Mouse (Mus musculus) kidney, embryonic 14.5 days (tissue): ENCODE measurements around the gene Vsig8. TPM values are rescaled to one million over a fixed set of nuclear protein-coding genes. Genes with fewer than 3 reads are reported as not detected.

ENCODE experiments used
- ATAC-seq: fragments of 200-750 bp; cut with Nextera tagmentation; 2 replicates; pipeline ENCODE4 v1.8.0; 2017; ENCODE audit warnings: moderate number of reproducible peaks, mild to moderate bottlenecking, moderate TSS enrichment, moderate library complexity; ENCODE audit not compliant: low FRiP score, low TSS enrichment
- H3K27ac ChIP-seq: fragments of 300-500 bp; sonication (generic); 2 replicates; pipeline ENCODE4 v1.5.1; 2014; ENCODE audit warnings: low read depth, mild to moderate bottlenecking, low read length, moderate library complexity, mixed read lengths
- H3K27me3 ChIP-seq: fragments of 300-500 bp; sonication (generic); 2 replicates; pipeline ENCODE4 v1.6.1; 2014; ENCODE audit warnings: mild to moderate bottlenecking, low read length; ENCODE audit not compliant: control insufficient read depth, insufficient read depth
- H3K36me3 ChIP-seq: fragments of 300-500 bp; sonication (generic); 2 replicates; pipeline ENCODE4 v1.6.1; 2014; ENCODE audit warnings: low read length, mixed read lengths; ENCODE audit not compliant: control insufficient read depth, insufficient read depth
- H3K4me1 ChIP-seq: fragments of 300-500 bp; sonication (generic); 2 replicates; pipeline ENCODE4 v1.6.1; 2014; ENCODE audit warnings: low read length, mixed read lengths; ENCODE audit not compliant: control insufficient read depth, insufficient read depth
- H3K4me2 ChIP-seq: fragments of 300-500 bp; sonication (generic); replicated peaks from 2 replicates; pipeline ENCODE4 v1.6.1; 2014; ENCODE audit warnings: low read depth, mild to moderate bottlenecking, low read length
- H3K4me3 ChIP-seq: fragments of 300-500 bp; sonication (generic); 2 replicates; pipeline ENCODE4 v1.5.1; 2014; ENCODE audit warnings: mild to moderate bottlenecking, low read length
- H3K9ac ChIP-seq: fragments of 300-500 bp; sonication (generic); 2 replicates; pipeline ENCODE4 v1.6.1; 2014; ENCODE audit warnings: low read depth, mild to moderate bottlenecking, low read length, moderate library complexity
- H3K9me3 ChIP-seq: fragments of 300-500 bp; sonication (generic); 2 replicates; pipeline ENCODE4 v1.6.1; 2016; ENCODE audit warnings: low read length; ENCODE audit not compliant: control insufficient read depth
- WGBS: fragments of 180-500 bp; shearing (Covaris S2); extraction: QIAGEN DNeasy Blood & Tissue Kit; methylation state at CpG from one replicate; pipeline ENCODE4 v1.1.7; 2014; 5-methylcytosine and 5-hydroxymethylcytosine counted together
- polyA plus RNA-seq: library from polyadenylated mRNA; unstranded; fragments of >200 nt; fragmentation: Nextera tagmentation; extraction: Ambion mirVana; gene quantifications from 2 replicates; pipeline ENCODE4 v1.2.1, GENCODE M21; 2014

The Vsig8 gene
- polyA plus RNA-seq, 1 experiment from 2014 or later: 0.19 TPM

DNA sequence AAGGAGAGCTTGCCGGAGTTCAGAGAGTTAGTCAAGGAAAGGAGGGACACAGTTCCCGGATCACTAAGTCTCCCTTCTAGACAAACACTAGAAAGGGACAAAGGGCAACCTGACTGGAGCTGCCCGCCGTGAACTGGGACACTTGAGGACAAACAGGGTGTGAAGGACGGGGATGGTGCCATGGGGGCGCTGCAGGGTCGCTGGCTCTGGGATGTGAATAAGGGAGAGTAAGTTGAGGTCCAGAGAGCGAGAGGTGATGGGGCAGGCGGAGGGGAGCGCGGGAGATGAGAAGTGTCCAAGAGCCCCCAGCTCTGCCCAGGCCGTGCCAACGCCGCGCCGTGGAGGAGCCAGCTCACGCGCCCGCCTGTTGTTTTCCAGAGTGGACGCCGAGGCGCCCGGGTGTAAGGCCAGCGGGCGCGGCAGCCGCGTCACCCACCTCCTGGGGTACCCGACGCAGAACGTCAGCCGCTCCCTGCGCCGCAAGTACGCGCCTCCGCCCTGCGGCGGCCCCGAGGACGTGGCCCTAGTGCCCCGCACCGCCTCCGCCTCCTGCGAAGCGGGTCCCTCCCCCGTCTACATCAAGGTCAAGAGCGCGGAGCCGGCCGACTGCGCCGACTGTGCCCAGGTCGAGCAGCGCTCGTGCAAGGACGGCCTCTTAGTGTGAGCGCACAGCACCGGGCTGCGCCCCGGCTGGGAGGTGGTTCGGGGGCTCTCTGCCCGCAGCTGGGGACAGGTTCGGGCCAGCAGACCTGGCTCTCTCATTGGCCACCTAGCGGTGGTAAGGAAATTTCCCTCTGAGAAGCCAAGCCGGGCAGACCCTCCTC is 7.1 kb downstream of the Vsig8 start:
- Histone ChIP-seq H3K9me3 (no peaks in the 10 kb centered on the region), H3K27ac (no peak overlapping the region), H3K4me1 (peaks cover 11% of the 10 kb centered on the region), H3K4me2 (peak overlapping the region; percentile 92), H3K9ac (peak overlapping the region; percentile 64), H3K4me3 (peak overlapping the region; percentile 68), H3K27me3 (peaks cover 24% of the 10 kb centered on the region), H3K36me3 (no peaks in the 10 kb centered on the region)
- under 1% methylated on average over 65 of the region's 66 CpGs for WGBS
- peak; percentile 90 for ATAC-seq

DNA sequence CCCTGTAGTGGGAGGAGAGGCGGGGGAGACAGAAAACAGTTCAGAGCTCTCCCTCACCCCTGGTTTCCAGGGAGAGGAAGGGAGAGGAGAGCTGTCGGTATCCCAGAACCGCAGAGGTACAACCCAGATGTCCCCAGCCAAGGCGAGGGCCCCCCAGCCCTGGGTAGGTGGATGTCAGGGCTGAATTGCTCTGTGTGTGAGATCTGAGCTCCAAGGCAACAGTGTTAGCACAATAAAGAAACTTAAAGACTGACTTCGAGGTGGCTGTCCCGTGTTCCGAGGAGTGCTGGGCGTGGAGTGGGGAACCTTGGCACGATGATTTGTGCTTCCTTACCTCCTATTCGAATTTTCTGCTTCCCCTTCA is 7.7 kb downstream of the Vsig8 start:
- Histone ChIP-seq H3K36me3 (no peaks in the 10 kb centered on the region), H3K4me3 (peak overlapping the region; percentile 68), H3K27me3 (peaks cover 24% of the 10 kb centered on the region), H3K27ac (no peak overlapping the region), H3K4me2 (peak overlapping the region; percentile 92), H3K4me1 (peaks cover 11% of the 10 kb centered on the region), H3K9ac (peak overlapping the region; percentile 64; the same call in 1 of the 2 replicates), H3K9me3 (no peaks in the 10 kb centered on the region)
- no peak for ATAC-seq
- under 1% methylated on average over 9 of the region's 10 CpGs for WGBS

DNA sequence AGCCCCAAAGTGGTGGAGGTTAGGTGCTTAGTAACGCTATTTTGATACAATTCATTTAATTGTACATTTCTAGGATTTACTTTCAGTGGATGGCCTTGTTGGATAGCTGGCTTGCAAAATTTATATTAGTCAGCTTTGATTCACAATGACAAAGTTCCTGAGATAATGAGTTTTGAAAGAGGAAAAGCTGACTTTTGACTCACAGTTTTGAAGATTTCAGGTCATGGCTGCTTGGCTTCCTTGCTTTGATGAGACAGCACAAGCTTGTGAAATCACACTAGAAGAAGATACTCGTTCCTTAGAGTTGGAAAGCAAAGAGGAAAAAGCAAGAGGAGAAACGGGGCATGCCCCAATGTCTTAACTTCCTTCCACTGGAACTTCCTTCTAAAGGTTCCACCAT is 10.4 kb downstream of the Vsig8 start:
- Histone ChIP-seq H3K36me3 (no peaks in the 10 kb centered on the region), H3K27me3 (peaks cover 16% of the 10 kb centered on the region), H3K4me1 (peaks cover 11% of the 10 kb centered on the region), H3K4me3 (no peak overlapping the region), H3K27ac (no peak overlapping the region), H3K9me3 (no peaks in the 10 kb centered on the region), H3K4me2 (no peak overlapping the region), H3K9ac (no peak overlapping the region)
- no peak for ATAC-seq
- WGBS: 68% methylated on average over 3 of the region's 3 CpGs

DNA sequence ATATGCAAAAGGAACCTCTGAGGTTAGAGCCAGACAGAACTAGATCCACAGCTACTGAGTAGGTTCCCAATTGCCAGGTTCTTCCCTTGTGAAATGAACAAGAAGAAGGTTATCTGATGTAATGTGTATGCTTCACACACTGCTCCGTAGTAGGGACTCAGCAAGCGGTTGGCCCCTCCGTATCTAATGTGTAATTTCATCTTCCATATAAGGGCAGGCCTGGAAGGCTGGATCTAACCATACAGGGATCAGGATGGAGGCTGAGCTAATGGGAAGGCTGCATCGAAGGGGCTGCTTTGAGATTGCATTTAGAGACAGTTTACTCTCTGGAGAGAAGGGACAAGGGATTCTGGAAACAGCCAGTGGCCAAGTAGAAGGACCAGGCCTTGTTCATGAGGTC is 12.0 kb downstream of the Vsig8 start:
- H3K4me3 ChIP-seq: no peak overlapping the region
- H3K4me2 ChIP-seq: no peak overlapping the region
- 64% methylated on average over 4 of the region's 4 CpGs for whole genome bisulfite sequencing
- no peak overlapping the region for H3K27ac ChIP-seq
- H3K9me3 ChIP-seq: no peaks in the 10 kb centered on the region
- ATAC-seq: no peak
- H3K4me1 ChIP-seq: no peaks in the 10 kb centered on the region
- H3K36me3 ChIP-seq: no peaks in the 10 kb centered on the region
- peaks cover 4% of the 10 kb centered on the region; the same call in 1 of the 2 replicates for H3K27me3 ChIP-seq
- H3K9ac ChIP-seq: no peak overlapping the region

DNA sequence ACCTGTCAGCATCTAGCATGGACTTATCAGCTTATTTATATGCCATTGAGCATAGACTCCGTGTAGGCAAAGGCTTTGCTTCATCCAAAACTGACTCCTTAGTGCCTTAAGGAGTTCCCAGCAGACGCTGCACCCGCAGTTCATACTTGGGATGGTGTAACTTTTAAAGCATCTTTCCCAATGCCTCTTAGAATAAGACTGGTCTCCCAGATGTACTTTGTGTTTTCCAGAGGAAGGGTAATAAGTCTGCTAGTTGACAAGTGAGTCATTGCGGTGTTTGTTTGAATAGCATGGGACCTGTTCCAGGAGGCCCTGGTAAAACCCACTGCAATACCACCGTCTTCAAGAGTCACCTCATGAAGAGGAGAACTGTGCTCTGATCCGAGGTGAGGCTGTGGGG is 24.4 kb downstream of the Vsig8 start:
- H3K27me3 ChIP-seq: no peaks in the 10 kb centered on the region; the same call in 1 of the 2 replicates
- H3K9me3 ChIP-seq: no peaks in the 10 kb centered on the region
- H3K4me3 ChIP-seq: no peak overlapping the region
- no peak overlapping the region for H3K27ac ChIP-seq
- no peaks in the 10 kb centered on the region for H3K4me1 ChIP-seq
- H3K36me3 ChIP-seq: no peaks in the 10 kb centered on the region
- ATAC-seq: no peak
- H3K4me2 ChIP-seq: no peak overlapping the region
- H3K9ac ChIP-seq: no peak overlapping the region
- 62% methylated on average over 6 of the region's 6 CpGs for WGBS

DNA sequence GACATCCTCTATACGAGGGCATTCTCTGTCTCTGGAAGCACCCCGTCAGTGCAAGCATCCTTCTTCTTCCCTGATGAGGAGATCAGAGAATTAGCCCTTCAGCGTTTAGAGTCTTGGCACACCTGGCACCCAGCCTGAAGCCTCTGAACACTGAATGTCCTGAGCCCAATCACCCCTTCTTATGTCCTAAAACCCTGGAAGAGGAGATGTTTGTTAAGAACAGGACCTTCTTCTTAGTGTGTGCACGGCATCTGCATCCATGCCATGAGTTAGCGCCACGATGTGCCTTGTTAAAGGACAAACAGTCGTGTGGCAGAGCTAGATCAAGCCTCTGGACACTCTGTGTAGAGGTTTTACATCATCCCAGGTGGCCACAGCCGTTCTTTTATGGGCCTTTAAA is 26.7 kb downstream of the Vsig8 start:
- WGBS: 87% methylated on average over 8 of the region's 8 CpGs
- no peak overlapping the region for H3K27ac ChIP-seq
- H3K4me3 ChIP-seq: no peak overlapping the region
- no peak overlapping the region for H3K4me2 ChIP-seq
- no peaks in the 10 kb centered on the region for H3K36me3 ChIP-seq
- peaks cover 3% of the 10 kb centered on the region; the same call in 1 of the 2 replicates for H3K4me1 ChIP-seq
- H3K9ac ChIP-seq: no peak overlapping the region
- H3K27me3 ChIP-seq: no peaks in the 10 kb centered on the region; the same call in 1 of the 2 replicates
- no peak for ATAC-seq
- no peaks in the 10 kb centered on the region for H3K9me3 ChIP-seq

DNA sequence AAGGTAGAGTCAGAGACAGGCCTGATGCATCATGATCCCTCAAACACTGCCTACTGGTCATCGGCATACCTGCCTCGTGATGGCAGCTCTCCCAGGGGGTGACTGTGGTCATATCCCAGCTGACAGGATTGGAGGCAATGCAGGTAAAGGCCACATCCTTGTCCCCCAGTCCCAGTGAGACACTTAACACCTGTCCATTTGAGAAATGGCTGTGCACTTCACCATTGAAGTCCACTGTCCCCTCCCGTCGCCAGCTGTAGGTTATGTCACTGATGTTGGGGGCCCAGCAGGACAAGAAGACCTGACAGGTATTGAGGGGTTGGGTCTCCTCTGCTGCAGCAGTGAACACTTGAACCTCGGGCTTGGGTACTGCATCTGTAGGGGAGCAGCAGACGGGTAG is 28.5 kb downstream of the Vsig8 start:
- Histone ChIP-seq H3K27me3 (no peaks in the 10 kb centered on the region; the same call in 1 of the 2 replicates), H3K4me1 (peaks cover 3% of the 10 kb centered on the region; the same call in 1 of the 2 replicates), H3K36me3 (no peaks in the 10 kb centered on the region), H3K9ac (no peak overlapping the region), H3K4me3 (no peak overlapping the region), H3K4me2 (no peak overlapping the region), H3K9me3 (no peaks in the 10 kb centered on the region), H3K27ac (no peak overlapping the region)
- ATAC-seq: no peak
- 88% methylated on average over 6 of the region's 6 CpGs for WGBS

DNA sequence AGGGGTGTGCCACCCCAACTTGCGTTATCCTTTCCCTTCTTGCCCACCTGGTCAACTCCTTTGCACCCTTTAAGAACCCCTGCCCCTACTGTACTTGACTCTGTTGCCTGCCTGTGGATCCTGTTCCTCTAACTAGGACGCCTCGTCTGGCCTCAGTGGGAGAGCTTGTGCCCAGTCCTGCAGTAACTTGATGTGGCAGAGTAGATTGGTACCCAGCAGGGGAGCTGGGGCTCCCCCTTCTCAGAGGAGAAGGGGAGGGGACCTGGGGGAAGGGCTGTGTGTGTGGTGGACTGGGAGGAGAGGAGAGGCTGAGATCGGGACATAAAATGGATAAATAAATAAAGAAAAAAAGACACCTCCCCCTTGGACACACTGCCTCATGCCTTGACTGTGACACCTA is 29.3 kb downstream of the Vsig8 start:
- H3K9ac ChIP-seq: 0 out of 2 replicates have a peak overlapping the region, but pooled peaks have one; percentile 4
- no peak overlapping the region for H3K27ac ChIP-seq
- H3K27me3 ChIP-seq: no peaks in the 10 kb centered on the region; the same call in 1 of the 2 replicates
- H3K4me3 ChIP-seq: no peak overlapping the region
- no peaks in the 10 kb centered on the region for H3K36me3 ChIP-seq
- H3K4me2 ChIP-seq: no peak overlapping the region
- WGBS: 47% methylated on average over 4 of the region's 4 CpGs
- no peaks in the 10 kb centered on the region for H3K9me3 ChIP-seq
- H3K4me1 ChIP-seq: peaks cover 3% of the 10 kb centered on the region; the same call in 1 of the 2 replicates
- no peak for ATAC-seq
